Mouse (Mus musculus): ENCODE measurements at regions not wholly inside any gene's neighbourhood (a gene's known extent, or its start where the extent isn't known, plus 50 kb on each side); places are given as distances from the start of the nearest gene placed in this dataset.
"Not testable (repeated sequence)": the region's sequence is repeated elsewhere in the genome, so short reads cannot be mapped to it uniquely, and the experiment has no call there.

DNA sequence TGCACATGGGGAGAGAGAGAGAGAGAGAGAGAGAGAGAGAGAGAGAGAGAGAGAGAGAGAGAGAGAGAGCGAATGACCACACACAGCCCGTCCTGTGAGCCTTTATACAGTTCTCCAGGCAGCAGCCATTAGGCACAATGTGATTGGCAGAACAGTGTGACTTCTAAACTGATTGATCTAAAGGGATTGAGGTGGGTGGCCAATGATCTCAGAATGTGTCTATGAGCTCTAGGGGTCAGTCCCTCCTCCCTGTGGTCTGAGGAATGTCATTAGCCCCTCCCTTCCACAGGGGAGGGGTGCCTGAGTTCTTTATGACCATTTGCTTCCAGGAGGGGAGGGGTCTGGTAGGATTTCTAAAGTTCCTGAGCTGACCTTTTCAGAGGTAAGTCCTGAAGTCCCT is 62.1 kb downstream of the Duxbl3 start:
- not testable (repeated sequence) for H3K4me3 ChIP-seq; H3K27me3 ChIP-seq (ENCODE audit: insufficient read depth, poor library complexity, severe bottlenecking); H3K36me3 ChIP-seq; DNase-seq (ENCODE audit: low spot score); H3K4me1 ChIP-seq; H3K27ac ChIP-seq; H3K9me3 ChIP-seq
- WGBS, result 63% methylated on average over 2 of the region's 2 CpGs

DNA sequence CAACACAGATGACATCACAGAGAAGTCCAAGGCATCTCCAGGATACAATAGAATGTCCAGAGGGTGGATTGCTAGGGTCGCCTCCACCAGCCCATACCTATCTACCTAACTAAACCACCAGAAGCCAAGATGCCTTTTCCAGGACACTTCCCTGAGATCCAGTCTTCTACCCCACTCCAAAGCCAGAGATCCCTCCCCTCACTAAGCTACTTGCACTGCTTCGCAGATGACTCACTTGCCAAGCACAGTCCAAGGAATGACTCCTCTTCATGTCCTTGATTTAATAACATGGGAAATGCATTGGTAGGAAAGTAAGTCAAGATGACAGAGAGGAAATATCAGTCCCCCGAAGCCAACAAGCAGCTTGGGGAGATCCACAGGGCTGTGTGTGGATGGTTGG is 63.0 kb downstream of the Duxbl3 start:
- 84% methylated on average over 3 of the region's 3 CpGs for whole genome bisulfite sequencing

DNA sequence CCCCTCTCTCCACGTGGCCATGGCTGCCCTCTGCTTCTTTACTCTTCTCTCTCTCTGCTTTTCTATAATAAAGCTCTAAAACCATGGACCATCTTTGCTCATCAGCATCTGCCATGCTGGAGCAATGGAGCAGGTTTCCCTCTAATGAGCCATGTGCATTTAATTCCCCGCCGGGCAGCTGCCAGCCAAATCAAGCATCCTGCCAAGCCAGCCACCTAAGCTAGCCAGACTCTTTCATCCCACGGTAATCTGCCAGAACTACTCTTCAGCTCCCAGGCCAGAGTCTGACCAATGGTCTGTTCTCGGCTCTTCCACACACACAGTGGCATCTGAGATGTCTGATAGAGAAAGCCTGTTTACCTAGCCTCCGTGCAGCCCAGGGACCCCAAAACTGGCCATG is 70.8 kb downstream of the Duxbl3 start:
- no peak overlapping the region for H3K27ac ChIP-seq
- H3K4me3 ChIP-seq, result no peak overlapping the region
- WGBS, result 79% methylated on average over 6 of the region's 6 CpGs
- no peak for DNase-seq (ENCODE audit: low spot score)
- no peaks in the 10 kb centered on the region for H3K4me1 ChIP-seq
- H3K27me3 ChIP-seq (ENCODE audit: insufficient read depth, poor library complexity, severe bottlenecking), result no peaks in the 10 kb centered on the region
- no peaks in the 10 kb centered on the region for H3K9me3 ChIP-seq
- no peaks in the 10 kb centered on the region for H3K36me3 ChIP-seq

More for the DNA sequence above, 63.0 kb downstream of the Duxbl3 start:
- H3K36me3 ChIP-seq, result no peaks in the 10 kb centered on the region
- no peak for DNase-seq (ENCODE audit: low spot score)
- no peaks in the 10 kb centered on the region for H3K4me1 ChIP-seq
- no peak overlapping the region for H3K4me3 ChIP-seq
- H3K27me3 ChIP-seq (ENCODE audit: insufficient read depth, poor library complexity, severe bottlenecking), result no peaks in the 10 kb centered on the region
- H3K9me3 ChIP-seq, result no peaks in the 10 kb centered on the region
- H3K27ac ChIP-seq, result no peak overlapping the region

DNA sequence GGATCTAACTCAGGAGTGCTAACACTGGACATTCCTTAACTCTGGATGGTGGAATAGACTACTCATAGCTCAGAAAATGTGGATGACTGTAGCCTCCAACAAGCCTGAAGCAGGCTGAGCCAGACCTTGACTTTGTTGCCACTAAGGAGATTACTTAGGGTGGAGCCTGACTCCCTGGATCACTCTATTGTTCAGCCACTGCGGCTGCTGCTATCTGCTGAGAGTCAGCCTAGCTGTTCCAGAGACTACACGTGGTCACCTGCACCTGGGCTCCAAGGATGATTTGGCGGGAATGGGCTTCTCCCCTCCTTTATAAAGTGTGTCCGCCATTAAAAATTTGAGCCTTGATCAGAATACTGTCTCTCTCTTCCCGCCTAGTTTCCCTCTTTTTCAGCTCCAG is 83.3 kb downstream of the Duxbl3 start:
- DNase-seq (ENCODE audit: low spot score), result no peak
- 82% methylated on average over 5 of the region's 5 CpGs for WGBS
- Histone ChIP-seq H3K4me3 (no peak overlapping the region), H3K27ac (no peak overlapping the region), H3K27me3 (ENCODE audit: insufficient read depth, poor library complexity, severe bottlenecking) (no peaks in the 10 kb centered on the region), H3K9me3 (no peaks in the 10 kb centered on the region), H3K36me3 (no peaks in the 10 kb centered on the region), H3K4me1 (no peaks in the 10 kb centered on the region)

DNA sequence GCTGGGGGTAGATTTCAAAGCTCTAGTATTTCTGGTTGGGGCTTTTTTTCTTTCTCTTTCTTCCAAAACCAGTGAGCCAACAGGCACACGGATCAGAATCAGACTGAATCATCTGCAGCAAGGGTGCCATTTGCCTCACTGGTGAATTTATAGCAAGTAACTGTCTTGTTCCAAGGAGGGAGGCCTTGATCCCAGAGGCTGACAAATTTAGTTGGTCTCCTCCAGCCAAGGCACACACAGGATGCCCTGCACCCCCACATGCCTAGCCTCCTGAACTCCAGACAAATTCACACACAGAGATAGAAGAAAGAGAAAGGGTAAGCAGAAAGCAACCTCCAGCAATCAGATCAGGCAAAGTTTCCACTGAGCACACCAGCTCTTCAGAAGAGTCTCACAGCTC is 87.5 kb downstream of the Duxbl3 start:
- Histone ChIP-seq H3K4me1 (peaks cover 13% of the 10 kb centered on the region; the same call in 1 of the 2 replicates), H3K9me3 (no peaks in the 10 kb centered on the region), H3K27me3 (ENCODE audit: insufficient read depth, poor library complexity, severe bottlenecking) (no peaks in the 10 kb centered on the region), H3K36me3 (no peaks in the 10 kb centered on the region), H3K27ac (no peak overlapping the region), H3K4me3 (no peak overlapping the region)
- 79% methylated on average over 1 of the region's 1 CpGs for WGBS
- DNase-seq (ENCODE audit: low spot score), result no peak

DNA sequence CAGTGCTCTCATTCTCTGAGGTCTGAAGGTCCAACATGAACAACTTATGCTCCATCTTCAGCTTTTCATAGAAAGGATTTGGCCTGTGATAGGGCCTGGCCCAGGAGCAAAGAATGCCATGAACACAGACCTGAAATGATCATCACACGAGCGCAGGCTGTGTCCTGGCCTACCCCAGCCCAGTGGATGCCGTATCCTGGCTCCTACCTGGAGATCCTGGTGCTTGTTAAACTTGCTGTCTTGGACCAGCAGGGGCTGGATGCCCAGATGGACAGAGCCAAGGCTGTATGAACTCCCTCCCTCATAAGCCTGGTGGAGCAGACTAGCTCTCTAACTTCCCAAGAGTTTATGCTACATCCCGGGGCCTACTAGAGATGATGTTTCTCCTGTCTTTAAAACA is 89.5 kb downstream of the Duxbl3 start:
- 89% methylated on average over 4 of the region's 4 CpGs for WGBS
- H3K27me3 ChIP-seq (ENCODE audit: insufficient read depth, poor library complexity, severe bottlenecking), result no peaks in the 10 kb centered on the region
- peak; percentile 58 for DNase-seq (ENCODE audit: low spot score)
- H3K4me1 ChIP-seq, result peaks cover 13% of the 10 kb centered on the region; the same call in 1 of the 2 replicates
- H3K36me3 ChIP-seq, result no peaks in the 10 kb centered on the region
- H3K27ac ChIP-seq, result no peak overlapping the region
- no peaks in the 10 kb centered on the region for H3K9me3 ChIP-seq
- no peak overlapping the region for H3K4me3 ChIP-seq

DNA sequence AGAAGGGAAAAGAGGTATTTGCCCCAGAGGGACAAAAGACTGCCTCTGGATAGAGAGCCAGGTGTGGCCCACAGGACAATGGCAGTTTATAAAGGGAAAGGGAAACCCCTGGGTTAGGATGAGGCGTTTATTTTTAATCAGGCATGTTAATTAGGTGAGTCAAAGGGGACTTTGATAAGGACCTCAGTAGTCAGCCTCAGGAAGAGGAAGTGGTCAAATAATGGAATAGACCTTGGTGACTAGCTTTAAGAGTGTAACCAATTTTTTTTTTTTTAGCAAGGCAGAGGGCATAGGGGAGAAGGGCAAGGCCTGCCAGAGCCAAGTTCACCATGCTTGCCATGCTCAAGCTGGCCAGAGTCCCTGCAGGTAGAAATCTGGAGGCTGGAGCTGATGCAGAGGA is 95.2 kb downstream of the Duxbl3 start:
- Histone ChIP-seq H3K9me3 (no peaks in the 10 kb centered on the region), H3K27me3 (ENCODE audit: insufficient read depth, poor library complexity, severe bottlenecking) (no peaks in the 10 kb centered on the region), H3K4me1 (peaks cover 20% of the 10 kb centered on the region), H3K27ac (no peak overlapping the region), H3K4me3 (no peak overlapping the region), H3K36me3 (no peaks in the 10 kb centered on the region)
- no peak for DNase-seq (ENCODE audit: low spot score)
- WGBS, result 53% methylated on average over 1 of the region's 1 CpGs

DNA sequence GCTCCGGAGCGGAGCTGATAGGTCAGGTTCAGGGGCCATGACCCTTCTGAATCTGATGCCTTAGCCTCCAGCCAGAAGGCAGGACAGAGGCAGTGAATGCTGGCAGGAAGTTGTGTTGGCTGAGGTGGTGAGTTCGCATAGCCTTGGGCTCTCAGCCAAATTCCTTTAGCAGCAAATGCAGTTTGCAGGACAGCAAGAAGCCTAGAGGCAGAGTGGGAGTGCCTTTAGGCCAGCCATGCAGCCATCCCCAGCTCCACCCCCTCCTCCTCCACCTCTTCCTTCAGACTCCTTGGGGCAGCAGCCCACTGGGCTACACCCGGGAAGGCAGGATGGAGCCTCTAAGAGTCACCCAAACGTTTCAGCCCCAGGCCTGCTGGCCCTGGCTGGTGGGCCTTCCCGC is 99.5 kb downstream of the Duxbl3 start:
- DNase-seq (ENCODE audit: low spot score), result peak; percentile 80
- 35% methylated on average over 6 of the region's 6 CpGs for WGBS
- Histone ChIP-seq H3K36me3 (no peaks in the 10 kb centered on the region), H3K27ac (peak overlapping the region; percentile 57; the same call in 1 of the 2 replicates), H3K9me3 (no peaks in the 10 kb centered on the region), H3K4me1 (peaks cover 12% of the 10 kb centered on the region), H3K4me3 (no peak overlapping the region), H3K27me3 (ENCODE audit: insufficient read depth, poor library complexity, severe bottlenecking) (no peaks in the 10 kb centered on the region)

DNA sequence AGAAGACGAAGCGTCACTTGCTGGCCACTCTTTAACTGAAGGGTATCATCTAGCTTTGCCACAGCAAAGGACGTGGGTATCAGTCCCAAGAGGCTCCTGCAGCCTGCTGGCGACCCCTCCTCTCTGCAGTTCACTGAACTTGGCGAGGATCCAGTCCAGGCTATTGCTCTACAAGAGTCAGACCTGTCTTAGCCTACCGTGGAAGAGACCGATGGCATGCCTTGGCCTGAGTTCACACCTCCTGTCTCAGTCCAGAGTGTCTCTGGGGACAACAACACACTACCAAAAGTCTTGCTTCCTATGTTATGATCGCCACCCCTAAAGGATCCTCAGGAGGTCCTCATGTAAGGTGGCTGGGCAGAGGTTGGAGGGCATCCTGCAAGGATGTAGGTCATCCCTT is 100.2 kb downstream of the Duxbl3 start:
- H3K36me3 ChIP-seq, result no peaks in the 10 kb centered on the region
- no peak overlapping the region for H3K4me3 ChIP-seq
- H3K27ac ChIP-seq, result 0 out of 2 replicates have a peak overlapping the region, but pooled peaks have one; percentile 57
- no peaks in the 10 kb centered on the region for H3K9me3 ChIP-seq
- no peaks in the 10 kb centered on the region for H3K27me3 ChIP-seq (ENCODE audit: insufficient read depth, poor library complexity, severe bottlenecking)
- 81% methylated on average over 8 of the region's 8 CpGs for WGBS
- peak; percentile 70 for DNase-seq (ENCODE audit: low spot score)
- H3K4me1 ChIP-seq, result peaks cover 12% of the 10 kb centered on the region

DNA sequence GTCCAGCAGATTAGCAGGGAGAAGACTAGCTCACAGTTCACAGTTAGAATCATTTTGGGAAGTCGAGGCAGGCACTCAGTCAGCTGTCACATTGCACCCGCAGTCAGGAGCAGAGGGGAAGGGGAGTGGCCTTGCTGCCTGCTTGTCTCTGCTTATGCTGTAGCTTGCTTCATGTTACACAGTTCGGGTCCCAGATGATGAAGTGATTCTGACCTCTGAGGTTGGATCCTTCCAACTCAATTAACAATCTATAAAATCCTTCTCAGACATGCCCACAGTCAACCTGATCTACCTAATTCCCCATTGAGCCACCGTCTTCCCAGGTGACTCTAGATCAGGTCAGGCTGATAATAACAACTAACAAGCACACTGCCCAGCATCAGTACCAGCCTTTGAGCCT is 102.3 kb downstream of the Duxbl3 start:
- Histone ChIP-seq H3K9me3 (no peaks in the 10 kb centered on the region), H3K4me1 (peaks cover 12% of the 10 kb centered on the region), H3K4me3 (no peak overlapping the region), H3K27me3 (ENCODE audit: insufficient read depth, poor library complexity, severe bottlenecking) (no peaks in the 10 kb centered on the region), H3K27ac (no peak overlapping the region), H3K36me3 (no peaks in the 10 kb centered on the region)
- DNase-seq (ENCODE audit: low spot score), result peak; percentile 63
- WGBS, result 69% methylated on average over 4 of the region's 4 CpGs

DNA sequence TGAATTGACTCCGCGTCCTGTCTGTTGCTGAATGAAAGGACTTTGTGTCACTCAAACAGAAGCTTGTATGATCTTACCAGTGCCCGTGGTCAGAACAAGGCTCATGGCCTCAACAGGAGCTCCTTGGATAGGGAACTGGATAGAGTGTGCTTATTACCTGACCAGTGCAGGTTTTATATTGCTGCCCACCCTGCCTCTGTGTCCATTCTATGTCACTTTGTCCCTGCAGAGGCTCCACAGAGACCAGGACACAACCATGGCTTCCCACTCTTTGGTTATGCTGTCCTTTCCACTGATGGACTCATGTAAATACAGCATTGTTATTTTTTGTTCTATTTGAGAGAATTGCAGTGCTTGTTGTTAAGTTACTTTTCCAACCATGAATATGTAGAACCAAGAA is 103.4 kb downstream of the Duxbl3 start:
- no peak overlapping the region for H3K4me3 ChIP-seq
- no peaks in the 10 kb centered on the region for H3K9me3 ChIP-seq
- H3K27ac ChIP-seq, result no peak overlapping the region
- no peaks in the 10 kb centered on the region for H3K27me3 ChIP-seq (ENCODE audit: insufficient read depth, poor library complexity, severe bottlenecking)
- H3K36me3 ChIP-seq, result no peaks in the 10 kb centered on the region
- peak; percentile 54 for DNase-seq (ENCODE audit: low spot score)
- peaks cover 12% of the 10 kb centered on the region for H3K4me1 ChIP-seq
- 86% methylated on average over 3 of the region's 3 CpGs for WGBS

Data from heart, embryonic 10.5 days (tissue).